Mouse (Mus musculus) ES-E14 (cell line): Measurements from ENCODE around the gene Rnase4.

Source experiments
- CHD2 ChIP-seq: IDR thresholded peaks from 2 replicates; pipeline ENCODE4 v1.6.1; 2014; ENCODE audit warnings: mild to moderate bottlenecking, low read depth, low read length, inconsistent platforms
- HCFC1 ChIP-seq: IDR thresholded peaks from 2 replicates; pipeline ENCODE4 v1.6.1; 2012; ENCODE audit warnings: low read length, inconsistent platforms, borderline replicate concordance; ENCODE audit not compliant: insufficient read depth
- MAFK ChIP-seq: IDR thresholded peaks from 2 replicates; pipeline ENCODE4 v1.6.1; 2014; ENCODE audit warnings: mild to moderate bottlenecking, low read depth, low read length, inconsistent platforms; ENCODE audit not compliant: insufficient read depth
- ZC3H11A ChIP-seq: IDR thresholded peaks from 2 replicates; pipeline ENCODE4 v1.6.1; 2012; ENCODE audit warnings: low read depth, mild to moderate bottlenecking, inconsistent platforms, low read length, borderline replicate concordance
- ZNF384 ChIP-seq: IDR thresholded peaks from 2 replicates; pipeline ENCODE4 v1.6.1; 2012; ENCODE audit warnings: low read depth, low read length, inconsistent platforms

GRCm38 (mm10) chr14:51140342-51140741 lies 49.5 kb downstream of the Rnase4 start:
- TF ChIP-seq ZNF384: no peak
- TF ChIP-seq HCFC1: no peak
- no peak for TF ChIP-seq ZC3H11A
- TF ChIP-seq CHD2: no peak
- TF ChIP-seq MAFK: no peak
